Mouse (Mus musculus) lung, postnatal 0 days (tissue): ENCODE measurements around the gene Suclg2.

ENCODE experiments used
- CTCF ChIP-seq: IDR thresholded peaks from 2 replicates; pipeline ENCODE4 v1.5.1; 2016; ENCODE audit warnings: antibody characterized with exemption, mild to moderate bottlenecking
- EP300 ChIP-seq: IDR thresholded peaks from 2 replicates; pipeline ENCODE4 v1.6.1; 2016; ENCODE audit warnings: antibody characterized with exemption, mild to moderate bottlenecking, control low read depth

- TF ChIP-seq CTCF (no peak), EP300 (no peak)
Observed at GRCm38 (mm10) chr6:95694910-95695309, 23.7 kb downstream of the Suclg2 start.
